Mouse (Mus musculus): ENCODE measurements around the gene Nat8l. TPM values are rescaled to one million over a fixed set of nuclear protein-coding genes. Genes with fewer than 3 reads are reported as not detected.
"Not testable (repeated sequence)": the region's sequence is repeated elsewhere in the genome, so short reads cannot be mapped to it uniquely, and the experiment has no call there.

Gene Nat8l
- 0.32 and 0.34 TPM in 2 replicates for polyA plus RNA-seq (2012; rRNA removed)

GRCm38 (mm10) chr5:33995843-33996693 is at the start of gene Nat8l:
Gene Nat8l, plus strand, starts transcription at chr5:33995984.
- no peak for TF ChIP-seq POLR2A (IDR thresholded peaks at IDR 0.05; ENCODE audit: low read depth, low read length)
- TF ChIP-seq CTCF (IDR thresholded peaks at IDR 0.05; ENCODE audit: extremely low read depth, insufficient read length, insufficient replicate concordance, low read depth, low read length): no peak
- Histone ChIP-seq H3K4me1 (ENCODE audit: control insufficient read depth, insufficient read depth, insufficient read length, low read length) (peaks cover 4% of the 10 kb centered on the region), H3K4me3 (ENCODE audit: low read depth, low read length) (peak within 1 kb of the TSS; percentile 60), H3K27me3 (ENCODE audit: control insufficient read depth, insufficient read depth, low read length) (peaks cover 38% of the 10 kb centered on the region), H3K27ac (ENCODE audit: insufficient read depth, low read depth, low read length) (no peak within 1 kb of the TSS), H3K36me3 (ENCODE audit: control insufficient read depth, insufficient read depth, low read length) (no peaks in the 10 kb centered on the region)
- 1% methylated on average over 90 of the region's 90 CpGs for WGBS

GRCm38 (mm10) chr5:33947035-33947434 is 48.7 kb upstream of the Nat8l start:
- H3K4me3 ChIP-seq (ENCODE audit: low read depth, low read length); H3K27ac ChIP-seq (ENCODE audit: insufficient read depth, low read depth, low read length); H3K4me1 ChIP-seq (ENCODE audit: control insufficient read depth, insufficient read depth, insufficient read length, low read length); H3K27me3 ChIP-seq (ENCODE audit: control insufficient read depth, insufficient read depth, low read length); H3K36me3 ChIP-seq (ENCODE audit: control insufficient read depth, insufficient read depth, low read length): not testable (repeated sequence)
- WGBS: 88% methylated on average over 16 of the region's 16 CpGs

GRCm38 (mm10) chr5:33948314-33948713 is 47.5 kb upstream of the Nat8l start:
- Histone ChIP-seq H3K4me3 (ENCODE audit: low read depth, low read length) (no peak overlapping the region), H3K27ac (ENCODE audit: insufficient read depth, low read depth, low read length) (no peak overlapping the region), H3K27me3 (ENCODE audit: control insufficient read depth, insufficient read depth, low read length) (no peaks in the 10 kb centered on the region), H3K36me3 (ENCODE audit: control insufficient read depth, insufficient read depth, low read length) (no peaks in the 10 kb centered on the region), H3K4me1 (ENCODE audit: control insufficient read depth, insufficient read depth, insufficient read length, low read length) (no peaks in the 10 kb centered on the region)
- no peak for TF ChIP-seq POLR2A (IDR thresholded peaks at IDR 0.05; ENCODE audit: low read depth, low read length)
- TF ChIP-seq CTCF (IDR thresholded peaks at IDR 0.05; ENCODE audit: extremely low read depth, insufficient read length, insufficient replicate concordance, low read depth, low read length): no peak
- 86% methylated on average over 4 of the region's 4 CpGs for WGBS

- no peak for TF ChIP-seq CTCF (IDR thresholded peaks at IDR 0.05; ENCODE audit: extremely low read depth, insufficient read length, insufficient replicate concordance, low read depth, low read length)
- TF ChIP-seq POLR2A (IDR thresholded peaks at IDR 0.05; ENCODE audit: low read depth, low read length): no peak
- 84% methylated on average over 17 of the region's 17 CpGs for WGBS
- H3K4me1 ChIP-seq (ENCODE audit: control insufficient read depth, insufficient read depth, insufficient read length, low read length): no peaks in the 10 kb centered on the region
These were observed 42.2 kb upstream of the Nat8l start for GRCm38 (mm10) chr5:33953471-33954185.

GRCm38 (mm10) chr5:33954354-33954753 is 41.4 kb upstream of the Nat8l start:
- Histone ChIP-seq H3K36me3 (ENCODE audit: control insufficient read depth, insufficient read depth, low read length) (no peaks in the 10 kb centered on the region), H3K4me3 (ENCODE audit: low read depth, low read length) (0 out of 2 replicates have a peak overlapping the region, but pooled peaks have one; percentile 16), H3K4me1 (ENCODE audit: control insufficient read depth, insufficient read depth, insufficient read length, low read length) (no peaks in the 10 kb centered on the region), H3K27me3 (ENCODE audit: control insufficient read depth, insufficient read depth, low read length) (no peaks in the 10 kb centered on the region), H3K27ac (ENCODE audit: insufficient read depth, low read depth, low read length) (no peak overlapping the region)
- WGBS: 43% methylated on average over 10 of the region's 10 CpGs
- peak; percentile 63; the same call in 1 of the 2 replicates for TF ChIP-seq CTCF (IDR thresholded peaks at IDR 0.05; ENCODE audit: extremely low read depth, insufficient read length, insufficient replicate concordance, low read depth, low read length)
- TF ChIP-seq POLR2A (IDR thresholded peaks at IDR 0.05; ENCODE audit: low read depth, low read length): no peak

More at GRCm38 (mm10) chr5:33953471-33954185, 42.2 kb upstream of the Nat8l start:
- Histone ChIP-seq H3K4me3 (ENCODE audit: low read depth, low read length) (no peak overlapping the region), H3K27me3 (ENCODE audit: control insufficient read depth, insufficient read depth, low read length) (no peaks in the 10 kb centered on the region), H3K27ac (ENCODE audit: insufficient read depth, low read depth, low read length) (no peak overlapping the region), H3K36me3 (ENCODE audit: control insufficient read depth, insufficient read depth, low read length) (no peaks in the 10 kb centered on the region)

DNA sequence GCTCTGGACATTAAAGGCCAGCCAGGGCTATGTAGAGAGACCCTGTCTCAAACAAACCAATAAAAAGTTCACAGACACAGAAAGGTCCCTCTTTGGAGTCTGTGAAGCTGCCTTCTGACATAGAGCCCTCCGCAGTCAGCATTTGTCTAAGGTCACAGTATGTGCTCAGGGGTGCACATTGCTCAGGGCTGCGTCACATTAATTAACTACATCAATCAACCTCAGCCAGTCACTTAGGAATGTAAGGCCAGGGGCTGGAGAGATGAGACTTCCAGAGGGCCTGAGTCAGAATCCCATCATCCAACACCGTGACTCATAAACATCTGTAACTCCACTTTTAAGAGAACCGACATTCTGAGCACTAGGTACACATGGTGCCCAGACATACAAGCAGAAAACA is 39.9 kb upstream of the Nat8l start:
- 83% methylated on average over 4 of the region's 4 CpGs for WGBS
- Histone ChIP-seq H3K27ac (ENCODE audit: insufficient read depth, low read depth, low read length) (no peak overlapping the region), H3K27me3 (ENCODE audit: control insufficient read depth, insufficient read depth, low read length) (no peaks in the 10 kb centered on the region), H3K4me3 (ENCODE audit: low read depth, low read length) (no peak overlapping the region), H3K4me1 (ENCODE audit: control insufficient read depth, insufficient read depth, insufficient read length, low read length) (no peaks in the 10 kb centered on the region), H3K36me3 (ENCODE audit: control insufficient read depth, insufficient read depth, low read length) (no peaks in the 10 kb centered on the region)
- TF ChIP-seq CTCF (IDR thresholded peaks at IDR 0.05; ENCODE audit: extremely low read depth, insufficient read length, insufficient replicate concordance, low read depth, low read length) (no peak), POLR2A (IDR thresholded peaks at IDR 0.05; ENCODE audit: low read depth, low read length) (no peak)

DNA sequence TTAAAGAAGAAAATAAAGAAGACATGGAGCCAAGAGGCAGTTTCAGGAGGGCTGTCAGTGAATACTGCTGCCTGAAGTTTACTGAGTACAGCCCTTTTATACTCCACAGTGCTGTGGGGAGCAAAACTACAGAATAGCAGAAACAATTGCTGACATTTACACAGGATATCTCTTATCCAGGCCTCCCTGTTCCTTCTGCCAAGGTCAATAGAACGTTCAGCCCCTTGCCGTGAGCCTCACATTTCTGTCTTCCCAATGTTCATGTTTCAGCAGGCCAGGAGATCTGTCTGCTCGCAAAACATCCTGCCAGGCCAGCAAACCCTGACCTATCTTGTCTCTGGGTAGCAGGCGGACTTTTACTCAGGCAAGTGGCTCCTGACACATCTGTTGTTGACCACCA is 36.4 kb upstream of the Nat8l start:
- TF ChIP-seq CTCF (IDR thresholded peaks at IDR 0.05; ENCODE audit: extremely low read depth, insufficient read length, insufficient replicate concordance, low read depth, low read length): no peak
- TF ChIP-seq POLR2A (IDR thresholded peaks at IDR 0.05; ENCODE audit: low read depth, low read length): no peak
- Histone ChIP-seq H3K27me3 (ENCODE audit: control insufficient read depth, insufficient read depth, low read length) (no peaks in the 10 kb centered on the region), H3K27ac (ENCODE audit: insufficient read depth, low read depth, low read length) (no peak overlapping the region), H3K4me1 (ENCODE audit: control insufficient read depth, insufficient read depth, insufficient read length, low read length) (no peaks in the 10 kb centered on the region), H3K36me3 (ENCODE audit: control insufficient read depth, insufficient read depth, low read length) (no peaks in the 10 kb centered on the region), H3K4me3 (ENCODE audit: low read depth, low read length) (no peak overlapping the region)
- WGBS: 75% methylated on average over 4 of the region's 4 CpGs
